Mouse (Mus musculus): ENCODE measurements around the gene Slc4a3. TPM values are rescaled to one million over a fixed set of nuclear protein-coding genes. Genes with fewer than 3 reads are reported as not detected.

Gene Slc4a3
- polyA plus RNA-seq (2017; shearing (Covaris generic)): under 1 TPM in 1 of 2 experiments, not detected in 1; 0.07 TPM

DNA sequence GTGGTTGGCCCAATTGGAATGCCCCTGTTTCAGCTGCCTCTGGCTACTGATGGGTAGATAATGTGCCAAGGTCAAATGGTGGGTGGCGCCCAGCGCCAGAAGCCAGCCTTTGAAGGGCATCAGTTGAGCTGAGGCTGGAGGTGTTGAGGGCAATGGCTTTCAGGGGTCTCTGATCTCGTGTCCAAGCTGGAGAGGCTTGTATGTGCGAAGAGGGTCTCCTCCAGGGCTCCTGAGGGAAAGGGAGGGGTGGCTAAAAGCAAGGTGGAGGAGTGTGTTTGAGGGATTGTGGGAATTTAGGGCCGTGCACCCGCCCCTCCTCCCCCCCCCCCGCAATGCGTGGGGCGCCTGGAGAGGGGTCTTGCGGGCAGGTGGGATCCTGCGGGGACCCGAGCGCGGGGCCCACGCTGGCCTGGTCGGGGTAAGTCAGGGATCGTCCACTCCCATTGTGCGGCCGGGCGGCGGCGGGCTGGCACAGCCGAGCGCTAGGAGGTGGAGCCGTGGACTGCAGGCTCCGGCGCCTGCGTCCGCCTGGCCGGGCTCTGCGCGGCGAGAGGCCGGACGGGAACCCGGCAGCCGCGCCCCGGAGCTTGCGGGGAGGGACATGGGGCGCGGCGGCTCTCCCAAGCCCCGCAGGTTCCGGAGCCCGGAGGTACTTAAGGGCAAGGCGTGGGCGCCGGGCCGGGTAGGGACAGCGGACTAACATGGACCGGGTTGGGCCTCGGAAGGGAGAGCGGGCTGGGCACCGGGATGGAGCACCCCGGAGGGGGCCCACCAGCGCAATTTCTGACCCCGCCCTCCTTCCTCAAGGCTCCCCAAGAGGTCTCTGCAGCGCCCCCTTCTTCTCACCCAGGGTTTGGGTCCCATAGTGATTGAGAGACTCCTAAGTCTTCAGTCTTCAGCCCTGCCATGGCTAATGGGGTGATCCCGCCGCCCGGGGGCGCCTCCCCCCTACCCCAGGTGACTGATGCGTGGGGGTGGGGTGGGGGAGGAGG is at the start of gene Slc4a3:
Slc4a3 (plus strand) TSS at position 302 of the 992 bp plus-strand sequence.
- no peak for ATAC-seq

DNA sequence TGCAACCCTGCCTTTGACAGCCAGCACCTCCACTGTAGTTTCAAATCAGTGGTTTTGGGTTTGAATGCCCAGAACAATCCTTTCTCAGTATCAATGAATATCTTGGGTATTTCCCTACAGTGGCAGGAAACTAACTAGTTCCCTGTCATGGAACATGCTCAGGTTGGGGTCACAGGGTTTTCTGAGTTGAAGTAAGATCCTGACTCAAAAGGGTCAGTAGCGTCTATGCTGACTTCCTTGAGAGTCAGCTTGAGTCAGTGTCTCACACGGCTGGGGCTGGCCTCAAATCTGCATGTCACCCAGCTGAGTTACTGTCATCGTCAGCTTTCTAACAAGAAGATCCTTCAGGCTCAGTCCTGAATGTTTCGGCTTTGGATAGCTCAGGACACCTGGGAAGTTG is 47.2 kb upstream of the Slc4a3 start:
- no peak for ATAC-seq

DNA sequence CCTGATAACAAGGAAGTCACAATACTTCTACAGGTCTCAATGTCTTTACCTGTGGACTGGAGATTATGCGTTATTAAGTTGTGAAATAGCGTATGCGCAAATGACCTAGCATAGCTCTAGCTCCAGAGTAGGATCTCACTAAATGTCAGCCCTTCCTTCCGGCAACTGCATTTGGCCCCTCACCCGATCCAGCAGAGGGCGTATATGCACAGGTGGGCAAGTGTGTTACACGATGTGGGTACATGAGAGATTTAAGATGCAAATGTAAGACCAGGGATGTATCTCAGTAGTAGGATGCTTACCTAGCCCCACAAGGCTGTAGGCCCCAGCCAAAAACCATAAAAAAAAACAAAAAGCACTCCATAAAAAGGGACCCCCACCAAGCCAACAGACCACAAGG is 46.6 kb upstream of the Slc4a3 start:
- no peak for ATAC-seq

GRCm38 (mm10) chr1:75501905-75502304 is 44.2 kb upstream of the Slc4a3 start:
- no peak for ATAC-seq

DNA sequence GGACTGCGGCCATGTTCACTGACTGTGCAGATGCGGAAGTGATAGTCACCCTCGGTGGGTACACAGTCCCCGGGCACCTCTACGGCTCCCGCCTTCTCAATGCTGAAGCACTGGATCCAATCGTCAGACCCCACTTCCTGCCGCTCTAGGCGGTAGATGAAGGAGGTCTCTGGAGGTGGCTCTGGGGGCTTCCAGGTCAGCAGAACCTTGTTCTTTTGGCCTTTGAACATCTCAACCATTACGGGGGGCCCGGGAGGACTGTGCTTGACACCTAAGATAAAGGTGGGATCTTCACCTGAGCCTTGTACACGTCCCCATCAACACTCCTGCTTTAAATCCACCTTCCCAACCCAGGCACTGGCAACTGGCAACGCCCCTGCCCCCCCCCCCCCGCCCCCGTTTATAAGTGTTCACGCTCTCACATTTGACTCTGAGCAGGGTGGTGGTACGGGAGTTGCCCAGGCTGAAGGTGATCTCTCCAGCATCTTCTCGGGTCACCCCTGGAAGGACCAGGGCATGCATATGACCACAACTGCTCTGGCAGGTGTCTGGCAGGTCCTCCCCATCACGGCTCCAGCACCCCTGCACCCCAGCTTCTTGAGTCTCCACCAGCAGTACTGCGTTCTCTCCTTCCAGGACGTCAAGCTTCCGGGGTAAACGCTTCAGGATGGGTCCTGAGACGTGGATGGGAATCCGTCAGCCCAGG is 43.0 kb upstream of the Slc4a3 start:
- no peak for ATAC-seq

DNA sequence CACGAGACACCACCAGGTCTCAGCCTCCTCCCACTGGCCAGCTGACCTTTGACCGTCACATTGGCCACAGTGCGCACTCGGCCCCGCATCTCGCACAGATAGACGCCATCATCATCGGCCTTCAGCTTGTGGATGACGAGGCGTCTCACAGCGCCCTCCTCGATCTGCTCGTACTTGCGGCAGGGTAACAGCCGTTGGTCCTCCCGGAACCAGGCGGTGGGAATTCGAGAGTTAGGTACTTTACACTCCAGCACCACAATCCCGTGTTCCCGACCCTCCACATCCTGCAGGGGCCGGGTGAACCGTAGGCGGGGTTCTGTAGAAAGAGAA is 42.5 kb upstream of the Slc4a3 start:
- no peak for ATAC-seq

- ATAC-seq: no peak
Observed at GRCm38 (mm10) chr1:75504256-75505045, 41.6 kb upstream of the Slc4a3 start.

DNA sequence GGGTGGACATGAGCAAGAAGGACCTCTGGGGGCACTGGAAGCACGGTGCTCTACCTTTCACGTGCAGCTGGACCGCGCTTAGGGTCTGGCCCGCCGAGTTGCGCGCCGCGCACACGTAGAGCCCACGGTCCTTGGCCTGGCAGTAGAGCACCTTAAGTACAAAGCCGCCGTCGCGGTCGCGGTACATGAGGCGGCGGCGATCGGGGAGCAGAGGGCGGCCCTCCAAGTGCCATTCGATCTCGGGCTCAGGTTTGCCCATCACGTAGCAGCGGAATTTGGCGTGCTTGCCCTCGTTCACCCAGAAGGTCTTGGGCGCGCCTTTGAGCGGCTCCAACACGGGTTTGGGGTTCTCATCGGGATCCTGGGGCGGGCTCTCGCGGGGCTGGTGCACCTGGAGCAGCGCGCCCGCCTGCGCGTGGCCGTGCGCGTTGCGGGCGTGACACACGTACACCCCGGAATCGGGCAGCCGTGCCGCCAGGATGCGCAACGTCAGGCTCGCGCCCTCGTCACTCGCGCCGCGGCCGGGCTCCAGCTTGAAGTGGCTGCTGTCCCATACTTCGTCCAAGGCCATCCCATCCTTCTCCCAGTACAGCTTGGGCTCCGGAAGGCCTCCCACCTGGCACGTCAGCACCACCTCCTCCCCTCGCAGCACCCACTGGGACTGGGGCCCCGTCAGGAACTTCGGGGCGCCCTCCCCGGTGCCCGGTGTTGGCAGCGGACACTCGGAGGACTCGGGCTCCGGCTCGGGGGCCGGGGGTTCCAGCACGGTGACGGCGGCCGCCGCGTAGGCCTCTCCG is 40.7 kb upstream of the Slc4a3 start:
- no peak for ATAC-seq

GRCm38 (mm10) chr1:75505956-75506831 is 39.9 kb upstream of the Slc4a3 start, which contains the start of gene Obsl1:
TSS of gene Obsl1 (minus strand) at chr1:75506452.
- no peak for ATAC-seq

- ATAC-seq: no peak
Observed at GRCm38 (mm10) chr1:75507006-75507405, 39.1 kb upstream of the Slc4a3 start, which contains the start of gene Inha. TSS of gene Inha (plus strand) at chr1:75507077.

GRCm38 (mm10) chr1:75509586-75509985 is 36.5 kb upstream of the Slc4a3 start:
- ATAC-seq: no peak

GRCm38 (mm10) chr1:75510154-75510553 is 35.9 kb upstream of the Slc4a3 start:
- ATAC-seq: no peak

DNA sequence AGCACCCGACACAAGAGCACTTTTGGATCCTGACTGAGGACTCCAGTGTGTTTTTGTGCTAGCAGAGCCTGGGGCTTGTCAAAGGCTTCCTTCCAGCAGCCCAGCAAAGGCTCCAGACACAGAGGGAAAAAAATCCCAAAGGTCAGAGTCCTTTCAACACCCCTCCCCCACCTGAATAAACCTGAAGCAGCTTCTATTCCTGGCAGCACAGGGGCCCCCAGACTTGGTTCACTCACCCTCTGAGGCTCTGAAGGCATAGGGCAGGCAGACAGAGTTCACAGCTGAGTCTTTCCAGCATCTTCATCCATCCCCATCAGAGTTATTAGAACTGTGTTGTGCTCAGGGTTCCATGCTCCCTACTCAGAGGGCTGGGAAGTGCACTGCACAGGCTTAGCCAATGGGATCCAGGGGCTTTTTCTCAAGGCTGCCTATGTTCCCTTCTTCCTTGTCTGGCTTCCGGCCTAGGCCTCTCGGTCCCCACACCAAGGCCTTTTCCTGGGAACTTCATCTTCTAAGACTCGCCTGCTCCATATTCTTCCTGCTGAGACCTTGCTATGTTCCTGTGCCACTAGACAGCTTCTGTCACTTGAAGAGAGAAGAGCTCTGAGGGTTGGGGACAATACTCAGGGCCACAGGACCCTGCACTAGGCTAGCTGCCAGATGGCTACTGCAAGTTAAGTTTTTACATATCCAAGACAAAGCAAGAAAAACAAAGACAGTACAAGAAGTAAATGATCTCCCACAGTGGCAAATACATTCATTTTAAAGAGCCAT is 34.4 kb upstream of the Slc4a3 start:
- ATAC-seq: no peak

- ATAC-seq: no peak
Observed at GRCm38 (mm10) chr1:75512550-75512949, 33.5 kb upstream of the Slc4a3 start.

- no peak for ATAC-seq
Observed at GRCm38 (mm10) chr1:75516703-75517380, 29.2 kb upstream of the Slc4a3 start.

DNA sequence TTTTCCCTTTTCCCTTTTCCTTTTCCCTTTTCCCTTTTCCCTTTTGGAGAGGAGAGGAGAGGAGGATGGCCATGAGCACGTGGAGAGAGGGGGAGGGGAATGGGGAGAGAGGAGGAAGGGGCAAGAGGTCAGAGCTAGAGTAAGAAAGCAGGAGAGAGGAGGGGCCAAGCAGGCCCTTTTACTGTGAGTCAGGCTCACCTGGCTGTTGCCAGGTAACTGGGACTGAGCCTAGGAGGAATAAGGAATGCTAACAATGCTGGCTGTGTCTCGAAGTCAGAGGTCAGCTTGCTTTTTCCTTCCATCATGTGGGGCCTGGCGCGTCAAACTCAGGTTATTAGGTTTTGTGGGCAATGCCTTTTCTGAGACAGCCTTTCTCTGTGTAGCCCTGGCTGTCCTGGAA is 28.1 kb upstream of the Slc4a3 start:
- ATAC-seq: no peak

GRCm38 (mm10) chr1:75518427-75518826 is 27.6 kb upstream of the Slc4a3 start:
- ATAC-seq: no peak

DNA sequence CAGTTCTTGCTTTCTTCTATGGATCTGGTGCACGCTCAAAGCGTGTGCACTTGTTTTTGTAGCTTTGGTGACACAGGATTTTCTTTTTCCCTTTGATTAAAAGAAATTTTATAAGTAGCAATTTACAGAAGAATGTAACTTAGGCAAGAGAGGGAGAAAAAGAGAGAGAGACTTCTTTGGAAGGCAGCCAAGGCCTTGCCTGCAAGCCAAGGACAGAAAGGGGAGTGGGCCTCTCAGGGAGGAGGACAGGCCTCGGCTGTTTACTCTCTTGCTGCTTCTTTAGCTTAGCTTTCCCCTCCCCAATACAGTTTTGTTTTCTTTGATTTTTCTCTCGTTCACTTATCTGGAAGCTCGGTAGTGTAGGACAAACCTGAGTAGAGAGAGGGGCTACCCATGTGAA is 26.5 kb upstream of the Slc4a3 start:
- no peak for ATAC-seq

DNA sequence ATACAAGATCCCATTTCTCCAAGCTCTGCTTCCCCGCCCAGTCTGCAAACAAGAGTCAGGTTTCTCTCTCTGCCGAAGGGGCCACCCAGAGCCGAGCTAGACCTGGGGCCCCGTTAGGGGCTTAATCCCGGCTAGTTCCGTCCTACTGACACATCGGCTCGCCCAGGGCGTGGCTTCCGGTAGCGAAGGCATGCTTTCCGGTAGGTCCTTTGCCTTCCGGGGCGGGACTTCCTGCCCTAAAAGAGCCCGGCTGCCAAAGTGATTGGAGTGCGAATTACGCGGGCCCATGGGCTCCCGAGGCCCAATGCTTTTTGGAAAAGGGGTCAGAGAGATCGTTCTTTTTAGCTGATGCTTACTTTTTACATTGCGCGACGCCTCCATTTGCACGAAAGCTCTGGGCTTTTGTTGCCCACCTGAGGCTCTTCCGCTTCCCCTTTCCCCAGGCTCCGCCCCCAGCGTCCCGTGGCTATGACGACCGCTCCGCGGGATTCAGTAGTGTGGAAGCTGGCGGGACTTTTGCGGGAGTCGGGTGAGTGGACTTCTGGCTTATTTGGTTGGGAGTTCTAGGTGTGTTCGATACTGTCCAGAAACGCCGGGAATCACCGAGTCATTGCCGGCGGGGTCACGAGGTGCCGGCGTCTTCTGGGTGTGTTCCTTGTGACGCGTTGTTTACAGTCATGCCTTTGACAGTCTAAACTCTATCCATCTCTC is 24.6 kb upstream of the Slc4a3 start, which contains the start of gene Stk11ip:
Stk11ip (plus strand) TSS at position 209 of the 711 bp plus-strand sequence.
- ATAC-seq: peak; percentile 93

Measured in activated CD4-positive, CD25-positive, alpha-beta regulatory T cell, adult 4 months (primary cell).